Mouse (Mus musculus) 3134 (cell line): ENCODE results near the gene Setdb1.
"Not testable (repeated sequence)": the region's sequence is repeated elsewhere in the genome, so short reads cannot be mapped to it uniquely, and the experiment has no call there.

Experiments
- DNase-seq: peaks from one replicate; pipeline ENCODE4 v3.0.0-alpha.2; 2011; ENCODE audit warnings: low spot score; ENCODE audit not compliant: insufficient read length; ENCODE audit errors: extremely low read depth

Gene Setdb1

DNA sequence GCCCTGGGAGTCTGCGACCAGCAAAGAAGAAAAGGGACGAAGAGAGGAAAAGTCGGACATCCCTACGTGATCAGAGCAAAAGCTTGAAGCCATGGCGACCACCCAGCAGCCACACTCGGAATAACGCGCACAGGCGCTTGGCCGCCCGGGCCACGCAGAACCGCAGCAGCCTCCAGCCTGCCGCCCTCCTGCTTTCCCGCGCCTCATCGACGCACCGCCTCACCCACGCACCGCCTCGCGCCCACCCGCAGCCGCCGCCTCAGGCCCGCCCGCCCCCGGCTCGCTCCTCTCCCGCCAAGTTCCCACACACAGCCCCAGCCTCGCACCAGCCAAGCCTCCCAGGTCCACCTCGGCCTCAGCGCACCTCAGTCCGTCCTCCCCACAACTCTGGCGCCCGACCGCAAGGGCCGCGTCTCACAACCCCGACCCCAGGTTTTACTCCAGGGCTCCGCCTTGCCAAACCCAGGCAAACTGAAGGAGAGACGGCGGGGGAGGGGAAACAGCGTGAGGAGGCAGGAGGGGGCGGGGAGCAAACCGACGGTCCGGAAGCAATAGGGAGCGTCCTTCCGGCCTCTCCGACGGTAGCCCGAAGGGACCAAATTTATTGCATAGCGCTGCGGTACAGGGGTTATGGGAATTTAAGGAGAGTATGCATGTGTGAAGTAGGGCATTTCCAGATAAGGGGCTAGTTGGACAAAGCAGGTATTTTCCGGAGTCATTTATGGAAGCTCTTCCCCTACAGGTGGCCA is at the start of gene Setdb1:
Setdb1 (minus strand) TSS at position 502 of the 749 bp plus-strand sequence.
- DNase-seq = peak; percentile 88

- no peak for DNase-seq
Observed at GRCm38 (mm10) chr3:95402741-95403140, 45.7 kb upstream of the Setdb1 start, which contains the start of gene 4930558C23Rik. Gene 4930558C23Rik (minus strand): TSS chr3:95402841.

- no peak for DNase-seq
Observed at GRCm38 (mm10) chr3:95394385-95394784, 37.4 kb upstream of the Setdb1 start.

DNA sequence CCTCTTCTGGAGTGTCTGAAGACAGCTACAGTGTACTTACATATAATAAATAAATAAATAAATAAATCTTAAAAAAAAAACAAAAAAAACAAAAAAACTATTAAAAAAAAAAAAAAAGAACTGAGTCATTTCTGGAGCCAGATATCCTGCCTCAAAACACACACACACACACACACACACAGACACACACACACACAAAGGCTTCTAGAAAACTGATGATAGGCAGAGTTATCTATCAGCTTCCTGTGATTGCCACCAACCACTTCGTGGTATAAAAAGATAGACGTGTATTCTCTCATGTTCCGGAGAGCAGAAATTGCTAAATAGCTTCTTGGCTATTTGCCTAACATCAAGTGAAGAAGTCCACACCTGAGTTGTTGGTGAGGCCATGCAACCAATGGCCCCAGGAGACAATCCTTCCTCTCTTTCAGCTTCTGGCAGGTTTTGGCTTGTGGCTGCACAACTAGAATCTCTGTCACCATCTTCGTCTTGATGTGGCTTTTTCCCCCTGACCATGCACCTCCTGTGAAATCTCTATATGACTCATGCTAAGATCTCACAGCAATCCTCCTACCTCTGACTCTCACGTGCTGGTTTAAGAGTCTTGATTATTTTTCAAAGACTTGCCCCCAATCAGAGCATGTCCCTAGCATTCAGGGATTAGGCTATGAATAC is 28.5 kb upstream of the Setdb1 start:
- no peak for DNase-seq

- DNase-seq = no peak
Observed at GRCm38 (mm10) chr3:95373208-95373607, 16.2 kb upstream of the Setdb1 start.

DNA sequence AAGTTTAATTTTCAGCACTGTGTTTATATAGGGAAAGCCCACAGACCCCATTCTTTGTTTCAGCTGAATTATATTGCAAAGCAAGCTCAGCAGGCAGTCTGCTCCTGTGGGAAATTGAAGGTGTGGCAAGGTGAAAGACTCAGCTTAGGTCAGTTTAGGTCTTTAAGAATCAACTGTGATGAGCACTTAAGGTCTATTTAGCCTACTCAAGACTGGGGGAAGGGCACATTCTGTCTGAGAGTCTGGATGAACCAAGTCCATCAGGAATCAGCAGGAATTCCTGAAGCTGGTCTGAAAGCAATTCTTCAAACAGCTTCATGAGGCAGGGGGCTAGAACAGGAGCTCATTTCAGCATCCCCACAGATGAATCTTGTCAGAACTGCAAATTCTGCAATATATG is 13.1 kb upstream of the Setdb1 start:
- no peak for DNase-seq

DNA sequence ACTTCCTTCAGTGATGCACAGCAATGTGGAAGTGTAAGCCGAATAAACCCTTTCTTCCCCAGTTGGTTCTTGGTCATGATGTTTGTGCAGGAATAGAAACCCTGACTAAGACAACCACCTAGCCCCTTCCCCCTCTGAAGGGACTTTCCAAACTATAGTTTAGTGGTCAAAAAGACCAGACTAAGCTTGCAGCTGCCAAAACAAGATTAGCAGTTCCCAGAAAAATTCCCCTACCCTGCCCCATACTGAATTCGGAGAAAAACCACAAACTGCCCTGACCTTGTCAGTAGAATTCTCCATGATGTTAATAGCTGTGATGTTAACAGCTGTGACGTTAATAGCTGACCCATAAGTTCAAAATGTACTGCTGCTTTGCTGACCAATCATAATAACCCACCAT is 3.3 kb upstream of the Setdb1 start:
- peak; percentile 15 for DNase-seq

DNA sequence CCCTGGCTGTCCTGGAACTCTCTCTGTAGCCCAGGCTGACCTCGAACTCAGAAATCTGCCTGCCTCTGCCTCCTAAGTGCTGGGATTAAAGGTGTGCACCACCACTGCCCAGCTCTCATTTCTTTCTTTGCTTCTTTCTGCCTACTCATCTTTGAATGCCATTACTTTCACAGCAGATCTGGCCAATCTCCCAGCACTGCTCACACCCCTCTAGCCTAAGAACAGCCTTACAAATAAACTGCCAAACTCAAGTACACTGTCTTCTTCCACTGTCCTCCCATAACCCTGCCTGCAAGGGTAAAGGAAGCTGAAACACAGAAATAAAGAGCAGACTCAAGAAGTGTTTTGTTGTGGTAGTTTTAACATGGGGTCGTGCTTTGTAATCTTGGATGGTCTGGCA is 744 bp upstream of the Setdb1 start:
- no peak for DNase-seq

GRCm38 (mm10) chr3:95355911-95356544 is 974 bp downstream of the Setdb1 start:
- not testable (repeated sequence) for DNase-seq

DNA sequence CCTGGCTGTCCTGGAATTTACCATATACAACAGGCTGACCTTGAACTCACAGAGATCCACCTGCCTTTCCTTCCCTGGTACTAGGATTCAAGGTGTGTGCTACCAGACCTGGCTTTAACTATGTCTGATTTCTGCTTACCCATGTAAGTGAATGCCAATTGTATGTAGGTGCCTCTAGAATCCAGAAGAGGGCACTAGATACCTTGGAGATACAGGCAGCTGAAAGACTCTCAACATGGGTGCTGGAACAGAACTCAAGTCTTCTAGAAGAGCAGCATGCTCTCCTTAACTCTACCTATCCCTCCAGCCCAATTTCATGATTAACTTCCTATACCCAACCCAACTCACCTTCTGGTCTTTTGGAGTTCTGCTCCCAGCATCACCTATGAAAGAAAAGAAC is 7.5 kb downstream of the Setdb1 start:
- peak; percentile 22 for DNase-seq

DNA sequence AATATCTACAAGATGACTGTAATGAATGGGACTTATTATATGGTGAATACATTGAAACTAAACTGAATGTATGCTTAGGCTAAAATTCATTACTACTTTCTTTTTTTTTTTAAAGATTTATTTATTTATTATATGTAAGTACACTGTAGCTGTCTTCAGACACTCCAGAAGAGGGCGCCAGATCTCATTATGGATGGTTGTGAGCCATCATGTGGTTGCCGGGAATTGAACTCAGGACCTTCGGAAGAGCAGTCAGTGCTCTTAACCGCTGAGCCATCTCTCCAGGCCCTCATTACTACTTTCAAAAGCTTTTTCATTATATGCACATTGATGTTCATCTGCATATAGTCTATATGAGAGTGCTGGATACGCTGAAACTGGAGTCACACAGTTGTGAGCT is 8.7 kb downstream of the Setdb1 start:
- not testable (repeated sequence) for DNase-seq

- no peak for DNase-seq
Observed at GRCm38 (mm10) chr3:95346454-95346853, 10.5 kb downstream of the Setdb1 start.

- not testable (repeated sequence) for DNase-seq
Observed at GRCm38 (mm10) chr3:95343356-95344000, 13.5 kb downstream of the Setdb1 start.

DNA sequence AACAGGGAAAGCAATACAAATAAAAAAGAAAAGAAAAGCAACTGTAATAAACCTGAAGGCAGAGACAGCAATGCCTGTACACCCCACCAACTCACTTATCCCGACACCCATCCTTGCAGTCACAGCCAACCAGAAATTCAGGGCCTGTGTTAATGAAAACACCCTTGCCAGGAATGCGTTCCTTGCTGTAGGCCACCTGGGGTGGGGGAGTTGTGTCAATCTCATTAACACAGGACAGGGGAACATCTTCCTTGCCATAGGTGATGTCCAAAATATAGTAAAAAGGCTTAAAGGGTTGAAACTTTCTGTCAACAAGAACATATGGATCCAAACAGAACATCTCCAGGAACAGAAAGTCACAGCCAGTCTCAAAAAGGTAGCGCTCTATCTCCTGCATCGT is 18.8 kb downstream of the Setdb1 start:
- no peak for DNase-seq

- DNase-seq = no peak
Observed at GRCm38 (mm10) chr3:95337345-95337744, 19.7 kb downstream of the Setdb1 start.

- DNase-seq = no peak
Observed at GRCm38 (mm10) chr3:95331528-95331927, 25.5 kb downstream of the Setdb1 start.

GRCm38 (mm10) chr3:95328803-95329404 is 28.1 kb downstream of the Setdb1 start:
- DNase-seq = no peak

DNA sequence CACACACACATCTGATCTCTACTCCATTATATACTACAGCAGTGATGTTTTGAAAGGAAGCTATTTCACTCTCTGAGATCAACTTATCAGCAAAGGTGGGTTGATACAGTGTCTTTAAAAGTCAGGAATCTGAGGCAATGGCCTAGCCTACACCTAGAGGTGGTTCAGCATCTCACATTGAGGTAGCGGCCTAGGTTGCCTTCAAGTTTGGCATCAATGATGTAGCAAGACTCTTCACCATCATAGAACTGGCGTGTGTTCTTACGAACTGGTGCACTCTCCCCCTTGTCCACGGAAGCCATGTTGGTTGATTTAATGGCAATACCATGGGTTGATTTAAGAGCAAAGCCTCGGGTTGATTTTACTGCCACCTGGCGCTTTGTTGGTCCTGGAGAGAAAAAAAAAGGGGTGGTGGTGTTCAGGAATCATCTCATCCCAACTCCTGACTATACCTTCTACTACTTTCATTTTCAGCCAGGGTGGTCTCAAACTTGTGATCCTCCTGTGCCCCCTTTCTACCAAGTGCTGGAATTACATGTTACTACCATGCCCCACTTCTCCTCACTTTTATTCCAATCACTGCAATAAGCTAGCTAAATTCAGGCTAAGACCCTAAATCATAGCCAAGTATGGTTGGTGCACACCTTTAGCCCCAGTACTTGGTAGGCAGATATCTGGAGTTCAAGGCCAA is 32.4 kb downstream of the Setdb1 start:
- DNase-seq = no peak

DNA sequence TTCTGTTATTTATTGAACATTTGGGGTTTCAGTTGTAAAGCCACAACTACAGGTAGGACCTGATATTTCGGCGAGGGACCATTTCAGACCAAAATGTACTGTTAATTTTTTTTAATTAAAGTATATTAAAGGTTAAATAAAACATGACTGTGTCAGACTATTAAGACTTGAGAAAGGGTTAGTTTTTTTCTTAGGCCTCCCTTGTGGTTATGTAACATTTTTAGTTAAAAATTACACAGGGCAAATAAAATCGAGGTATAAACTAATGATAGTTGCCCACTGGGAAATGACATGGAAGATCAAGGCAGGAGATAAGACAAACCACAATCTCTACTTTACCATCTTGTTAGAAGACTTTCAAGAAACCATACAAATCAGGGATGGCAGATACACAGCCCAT is 33.6 kb downstream of the Setdb1 start:
- no peak for DNase-seq
